In genomic region chr8:46503072-46503695, GRCm38 (mm10) we compare ENCODE assay signal across 9 mouse cellular contexts. TPM values are rescaled to one million over a fixed set of nuclear protein-coding genes. Genes with fewer than 3 reads are reported as not detected.
DNase-seq lines count a peak whose midpoint lies in the region; ATAC-seq and TF ChIP-seq lines count a peak whose summit lies in the region.
"Had no signal": no experiment of that assay in that cellular context is flagged by ENCODE, and none has a peak within 500 bp of the region (broad histone marks: within the 10 kb centered on the region; RNA-seq: fewer than 3 reads in every experiment).

No protein-coding gene starts in this region.

- H3K27me3 ChIP-seq in heart, embryonic 10.5 days (ENCODE audit: insufficient read depth, poor library complexity, severe bottlenecking) = no peaks in the 10 kb centered on the region
- H3K27me3 ChIP-seq in embryonic facial prominence, embryonic 10.5 days (replicated peaks; ENCODE audit: low read depth, poor library complexity, severe bottlenecking) = no peaks in the 10 kb centered on the region; the same call in 1 of the 2 replicates
- no peaks in the 10 kb centered on the region for H3K27me3 ChIP-seq in heart, postnatal 0 days (ENCODE audit: control insufficient read depth, insufficient read depth, low read length)
- H3K27me3 ChIP-seq in midbrain, embryonic 10.5 days (ENCODE audit: low read depth, poor library complexity, severe bottlenecking) = peaks cover 11% of the 10 kb centered on the region; the same call in 1 of the 2 replicates

- H3K36me3 ChIP-seq in heart, embryonic 10.5 days = peaks cover 10% of the 10 kb centered on the region; the same call in 1 of the 2 replicates
- no peaks in the 10 kb centered on the region for H3K36me3 ChIP-seq in embryonic facial prominence, embryonic 10.5 days (replicated peaks)
- peaks cover 37% of the 10 kb centered on the region for H3K36me3 ChIP-seq in heart, postnatal 0 days (replicated peaks; ENCODE audit: control insufficient read depth, insufficient read depth, low read length)
- H3K36me3 ChIP-seq in midbrain, embryonic 10.5 days = no peaks in the 10 kb centered on the region

- ATAC-seq in heart, postnatal 0 days (ENCODE audit: insufficient read depth, low read depth) = no peak

- WGBS in heart, embryonic 10.5 days = 83% methylated on average over 11 of the region's 12 CpGs
- 82% methylated on average over 12 of the region's 12 CpGs for WGBS in embryonic facial prominence, embryonic 10.5 days
- 72% methylated on average over 12 of the region's 12 CpGs for WGBS in heart, postnatal 0 days
- WGBS in midbrain, embryonic 10.5 days = 82% methylated on average over 12 of the region's 12 CpGs

- no peak for DNase-seq in heart, embryonic 10.5 days (ENCODE audit: low spot score)
- DNase-seq in heart, postnatal 4 days = no peak
- DNase-seq in embryonic facial prominence, embryonic 10.5 days (ENCODE audit: low spot score) = no peak
- DNase-seq in heart, postnatal 0 days (ENCODE audit: low spot score) = no peak
- no peak for DNase-seq in midbrain, embryonic 10.5 days (ENCODE audit: low spot score)
- DNase-seq in adipocyte (ENCODE audit: low spot score) = no peak
- DNase-seq in Muller cell, postnatal 12 days (ENCODE audit: inconsistent ontology term) = no peak
- no peak for DNase-seq in urinary bladder, postnatal 4 days (ENCODE audit: low spot score in 2 of 2)

- TF ChIP-seq EP300 in heart, postnatal 0 days (IDR thresholded peaks at IDR 0.05; ENCODE audit: low read depth) = no peak

- no peak for TF ChIP-seq CTCF in heart, postnatal 0 days (IDR thresholded peaks at IDR 0.05; ENCODE audit: low read depth)

- peaks cover 32% of the 10 kb centered on the region for H3K4me1 ChIP-seq in heart, embryonic 10.5 days
- peaks cover 35% of the 10 kb centered on the region for H3K4me1 ChIP-seq in embryonic facial prominence, embryonic 10.5 days
- H3K4me1 ChIP-seq in heart, postnatal 0 days (ENCODE audit: control insufficient read depth, insufficient read depth) = peaks cover 20% of the 10 kb centered on the region
- peaks cover 18% of the 10 kb centered on the region for H3K4me1 ChIP-seq in midbrain, embryonic 10.5 days

- H3K9ac ChIP-seq in heart, postnatal 0 days (replicated peaks; ENCODE audit: low read depth, low read length) = no peak overlapping the region

- no peaks in the 10 kb centered on the region for H3K9me3 ChIP-seq in heart, embryonic 10.5 days
- H3K9me3 ChIP-seq in embryonic facial prominence, embryonic 10.5 days = no peaks in the 10 kb centered on the region
- H3K9me3 ChIP-seq in heart, postnatal 0 days (replicated peaks; ENCODE audit: control insufficient read depth, low read length) = no peaks in the 10 kb centered on the region
- H3K9me3 ChIP-seq in midbrain, embryonic 10.5 days (replicated peaks) = no peaks in the 10 kb centered on the region

- H3K27ac ChIP-seq in heart, embryonic 10.5 days = peak overlapping the region; percentile 29
- H3K27ac ChIP-seq in embryonic facial prominence, embryonic 10.5 days (replicated peaks) = no peak overlapping the region; the same call in 1 of the 2 replicates
- H3K27ac ChIP-seq in heart, postnatal 0 days (ENCODE audit: low read depth) = no peak overlapping the region
- H3K27ac ChIP-seq in midbrain, embryonic 10.5 days (replicated peaks) = no peak overlapping the region

- peak overlapping the region; percentile 34; the same call in 1 of the 2 replicates for H3K4me2 ChIP-seq in heart, postnatal 0 days (ENCODE audit: low read depth, low read length)

- peak overlapping the region; percentile 49 for H3K4me3 ChIP-seq in heart, embryonic 10.5 days
- peak overlapping the region; percentile 45 for H3K4me3 ChIP-seq in embryonic facial prominence, embryonic 10.5 days
- H3K4me3 ChIP-seq in heart, postnatal 0 days (ENCODE audit: low read depth, low read length) = no peak overlapping the region
- peak overlapping the region; percentile 41; the same call in 1 of the 2 replicates for H3K4me3 ChIP-seq in midbrain, embryonic 10.5 days
- H3K4me3 ChIP-seq: myocyte had no signal

RNA-seq across cellular contexts. Expression of gene Acsl1, which starts 32.3 kb away (rescaled TPM):
- polyA plus RNA-seq in heart, embryonic 10.5 days (2016; fragmentation: Nextera tagmentation; extraction: Ambion mirVana) = 21.2 and 25.9 TPM in 2 replicates
- 100 to 1,000 TPM; 639 to 652 TPM for total RNA-seq in heart, postnatal 4 days (2021)
- 8.0 and 8.7 TPM in 2 replicates for polyA plus RNA-seq in embryonic facial prominence, embryonic 10.5 days (2016; fragmentation: Nextera tagmentation; extraction: Ambion mirVana)
- 275 and 297 TPM in 2 replicates for total RNA-seq in heart, postnatal 0 days (2014; rRNA removed; ENCODE audit: low replicate concordance)
- polyA plus RNA-seq in heart, postnatal 0 days (2015; fragmentation: Nextera tagmentation; extraction: Ambion mirVana) = 271 and 291 TPM in 2 replicates
- polyA plus RNA-seq in midbrain, embryonic 10.5 days (2016; fragmentation: Nextera tagmentation; extraction: Ambion mirVana) = 6.8 and 6.9 TPM in 2 replicates

RNA-seq across cellular contexts. Expression of gene Cenpu, which starts 48.6 kb away (rescaled TPM):
- polyA plus RNA-seq in heart, embryonic 10.5 days (2016; fragmentation: Nextera tagmentation; extraction: Ambion mirVana) = 11.9 and 16.4 TPM in 2 replicates
- 10 to 100 TPM; 13.4 to 15.6 TPM for total RNA-seq in heart, postnatal 4 days (2021)
- polyA plus RNA-seq in embryonic facial prominence, embryonic 10.5 days (2016; fragmentation: Nextera tagmentation; extraction: Ambion mirVana) = 30.0 and 30.7 TPM in 2 replicates
- total RNA-seq in heart, postnatal 0 days (2014; rRNA removed; ENCODE audit: low replicate concordance) = 1.1 and 2.4 TPM in 2 replicates
- 4.3 and 5.3 TPM in 2 replicates for polyA plus RNA-seq in heart, postnatal 0 days (2015; fragmentation: Nextera tagmentation; extraction: Ambion mirVana)
- polyA plus RNA-seq in midbrain, embryonic 10.5 days (2016; fragmentation: Nextera tagmentation; extraction: Ambion mirVana) = 30.2 and 30.5 TPM in 2 replicates

Comparison
In these comparisons a context has a peak if more than half of its experiments do, and no peak if none do; other contexts are left out.
1. RNA of gene Acsl1, which starts 32.3 kb away (polyA plus RNA-seq): 271 to 291 TPM in heart, postnatal 0 days; 21.2 to 25.9 TPM in heart, embryonic 10.5 days, 8.0 to 8.7 TPM in embryonic facial prominence, embryonic 10.5 days and 6.8 to 6.9 TPM in midbrain, embryonic 10.5 days; every median in the first group is over 10 times any median in the second.